Mouse (Mus musculus) liver, embryonic 14.5 days (tissue): Measurements from ENCODE around the gene Tub. TPM values are rescaled to one million over a fixed set of nuclear protein-coding genes. Genes with fewer than 3 reads are reported as not detected.
A peak's percentile ranks its signal among the peaks of the same experiment; 100 is the strongest.

Experiments used
- ATAC-seq: fragments of 200-750 bp; cut with Nextera tagmentation; 2 replicates; pipeline ENCODE4 v1.8.0; 2017; ENCODE audit warnings: moderate number of reproducible peaks, mild to moderate bottlenecking, moderate library complexity; ENCODE audit not compliant: insufficient read depth
- DNase-seq, 3 experiments: peaks; one replicate each; pipeline ENCODE4 v3.0.0-alpha.2; 2012 to 2013; ENCODE audit warnings: low read depth in 3 of 3, low spot score in 3 of 3
- H3K27ac ChIP-seq: fragments of 300-500 bp; sonication (generic); 2 replicates; pipeline ENCODE4 v1.5.1; 2014; ENCODE audit warnings: moderate library complexity, mild to moderate bottlenecking, control low read depth, inconsistent platforms
- H3K27me3 ChIP-seq: fragments of 300-500 bp; sonication (generic); 2 replicates; pipeline ENCODE4 v1.6.1; 2014; ENCODE audit warnings: mild to moderate bottlenecking, low read length, moderate library complexity; ENCODE audit not compliant: control insufficient read depth, insufficient read depth
- H3K36me3 ChIP-seq: fragments of 300-500 bp; sonication (generic); replicated peaks from 2 replicates; pipeline ENCODE4 v1.6.1; 2014; ENCODE audit warnings: low read depth; ENCODE audit not compliant: control insufficient read depth, insufficient read depth
- H3K4me1 ChIP-seq, 2 experiments: fragments of 200-500 bp in 1 of 2; fragments of 300-500 bp in 1 of 2; sonication (generic) in 1 of 2; replicated peaks; 2 replicates each; pipeline ENCODE4 v1.6.1; 2012 to 2014; ENCODE audit warnings: antibody characterized with exemption in 1 of 2, inconsistent platforms in 1 of 2, low read length in 1 of 2; ENCODE audit not compliant: control insufficient read depth in 2 of 2, insufficient read depth in 2 of 2
- H3K4me2 ChIP-seq: fragments of 300-500 bp; sonication (generic); 2 replicates; pipeline ENCODE4 v1.6.1; 2014; ENCODE audit warnings: low read depth, mild to moderate bottlenecking, control low read depth, moderate library complexity
- H3K4me3 ChIP-seq, 2 experiments: fragments of 200-500 bp in 1 of 2; fragments of 300-500 bp in 1 of 2; sonication (generic) in 1 of 2; 2 replicates each; pipeline ENCODE4 v1.5.1; 2012 to 2014; ENCODE audit warnings: low read depth in 2 of 2, low read length in 2 of 2, mild to moderate bottlenecking in 2 of 2, control low read depth in 1 of 2, inconsistent platforms in 1 of 2, moderate library complexity in 1 of 2; ENCODE audit not compliant: insufficient read depth in 1 of 2
- H3K9ac ChIP-seq: fragments of 300-500 bp; sonication (generic); replicated peaks from 2 replicates; pipeline ENCODE4 v1.6.1; 2014; ENCODE audit warnings: mild to moderate bottlenecking, control low read depth, moderate library complexity
- H3K9me3 ChIP-seq: fragments of 300-500 bp; sonication (generic); 2 replicates; pipeline ENCODE4 v1.6.1; 2016; ENCODE audit warnings: low read length, mixed read lengths; ENCODE audit not compliant: control insufficient read depth
- CTCF ChIP-seq: IDR thresholded peaks from 2 replicates; pipeline ENCODE4 v1.5.1; 2016; ENCODE audit warnings: antibody characterized with exemption, low read depth, control low read depth
- EP300 ChIP-seq: IDR thresholded peaks from 2 replicates; pipeline ENCODE4 v1.6.1; 2016; ENCODE audit warnings: antibody characterized with exemption, low read depth
- WGBS: fragments of 180-500 bp; shearing (Covaris S2); extraction: QIAGEN DNeasy Blood & Tissue Kit; methylation state at CpG from one replicate; pipeline ENCODE4 v1.1.7; 2014; ENCODE audit not compliant: insufficient replicate concordance; 5-methylcytosine and 5-hydroxymethylcytosine counted together
- polyA plus RNA-seq, 2 experiments: library from polyadenylated mRNA; depleted of rRNA in 1 of 2; stranded (reverse) in 1 of 2; unstranded in 1 of 2; fragments of >200 nt; fragmentation: Nextera tagmentation in 1 of 2; extraction: Ambion mirVana in 1 of 2; gene quantifications; 2 replicates each; pipeline versions ENCODE4 v1.2.1 to v1.2.3; 2012 to 2014

The Tub gene
- polyA plus RNA-seq, 2 experiments: 0.06 TPM; not detected in 1

GRCm38 (mm10) chr7:109027721-109028120 lies 77.6 kb downstream of the Tub start:
- no peak overlapping the region for H3K4me3 ChIP-seq
- H3K27me3 ChIP-seq: no peaks in the 10 kb centered on the region
- H3K27ac ChIP-seq: no peak overlapping the region
- 85% methylated on average over 7 of the region's 7 CpGs for WGBS
- no peak for ATAC-seq
- no peak for DNase-seq
- H3K4me2 ChIP-seq: no peak overlapping the region
- H3K4me1 ChIP-seq: no peaks in the 10 kb centered on the region
- no peak for TF ChIP-seq CTCF
- no peak overlapping the region for H3K9ac ChIP-seq
- H3K36me3 ChIP-seq: no peaks in the 10 kb centered on the region
- H3K9me3 ChIP-seq: no peaks in the 10 kb centered on the region

GRCm38 (mm10) chr7:109028204-109028603 lies 78.1 kb downstream of the Tub start:
- no peak for ATAC-seq
- Histone ChIP-seq H3K27ac (no peak overlapping the region), H3K9me3 (no peaks in the 10 kb centered on the region), H3K4me3 (no peak overlapping the region), H3K36me3 (no peaks in the 10 kb centered on the region), H3K4me2 (no peak overlapping the region), H3K9ac (no peak overlapping the region), H3K27me3 (no peaks in the 10 kb centered on the region), H3K4me1 (no peaks in the 10 kb centered on the region)
- WGBS: 20% methylated on average over 6 of the region's 6 CpGs
- DNase-seq: peak; percentile 12 to 23 (median 12)
- no peak for TF ChIP-seq EP300
- TF ChIP-seq CTCF: peak; percentile 62

DNA sequence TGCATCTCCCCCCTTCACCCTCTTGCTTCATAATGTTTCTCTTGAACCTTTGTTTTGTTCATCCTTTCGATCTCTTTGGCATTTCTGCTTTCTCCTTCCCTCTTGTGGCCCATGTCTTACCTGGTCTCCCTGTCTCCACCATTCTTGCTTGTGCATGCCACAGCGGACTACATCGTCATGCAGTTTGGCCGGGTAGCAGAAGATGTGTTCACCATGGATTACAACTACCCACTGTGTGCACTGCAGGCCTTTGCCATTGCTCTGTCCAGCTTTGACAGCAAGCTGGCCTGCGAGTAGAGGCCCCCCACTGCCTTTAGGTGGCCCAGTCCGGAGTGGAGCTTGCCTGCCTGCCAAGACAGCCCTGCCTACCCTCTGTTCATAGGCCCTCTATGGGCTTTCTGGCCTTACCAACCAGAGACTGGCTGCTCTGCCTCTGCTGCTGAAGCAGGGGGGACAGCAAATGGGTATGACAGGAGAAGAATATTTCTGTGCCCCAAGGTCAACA lies 79.9 kb downstream of the Tub start:
- DNase-seq: no peak
- WGBS: 57% methylated on average over 6 of the region's 6 CpGs

DNA sequence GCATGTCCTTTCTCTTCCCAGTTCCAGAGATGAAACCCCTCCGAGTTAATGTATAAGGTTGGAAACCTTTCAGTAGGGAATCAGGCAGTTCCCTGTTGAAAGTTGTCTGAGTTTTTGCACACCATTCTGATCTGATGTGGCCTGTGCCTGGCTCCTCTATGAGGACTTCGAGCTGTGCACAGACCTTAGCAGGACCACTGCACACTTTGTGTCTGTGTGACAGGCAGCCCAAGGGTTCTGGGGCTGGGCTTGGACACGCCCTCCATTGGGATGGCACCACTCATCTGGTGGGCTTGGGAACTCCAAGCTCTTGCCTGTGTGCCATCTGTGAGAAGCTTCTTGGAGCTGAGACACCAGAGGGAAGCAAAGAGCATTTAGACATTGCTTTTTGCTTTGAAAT lies 81.2 kb downstream of the Tub start:
- Histone ChIP-seq H3K4me3 (no peak overlapping the region), H3K4me2 (no peak overlapping the region), H3K27me3 (no peaks in the 10 kb centered on the region), H3K9me3 (no peaks in the 10 kb centered on the region), H3K4me1 (no peaks in the 10 kb centered on the region), H3K27ac (no peak overlapping the region), H3K36me3 (no peaks in the 10 kb centered on the region), H3K9ac (no peak overlapping the region)
- no peak for TF ChIP-seq CTCF
- no peak for TF ChIP-seq EP300
- 43% methylated on average over 3 of the region's 3 CpGs for WGBS
- DNase-seq (no peak), ATAC-seq (no peak)

More for the DNA sequence above, 79.9 kb downstream of the Tub start:
- Histone ChIP-seq H3K4me3 (no peak overlapping the region), H3K9me3 (no peaks in the 10 kb centered on the region), H3K4me1 (no peaks in the 10 kb centered on the region), H3K4me2 (no peak overlapping the region), H3K27ac (no peak overlapping the region), H3K9ac (no peak overlapping the region), H3K27me3 (no peaks in the 10 kb centered on the region), H3K36me3 (no peaks in the 10 kb centered on the region)
- no peak for ATAC-seq
- TF ChIP-seq CTCF: no peak
- no peak for TF ChIP-seq EP300

DNA sequence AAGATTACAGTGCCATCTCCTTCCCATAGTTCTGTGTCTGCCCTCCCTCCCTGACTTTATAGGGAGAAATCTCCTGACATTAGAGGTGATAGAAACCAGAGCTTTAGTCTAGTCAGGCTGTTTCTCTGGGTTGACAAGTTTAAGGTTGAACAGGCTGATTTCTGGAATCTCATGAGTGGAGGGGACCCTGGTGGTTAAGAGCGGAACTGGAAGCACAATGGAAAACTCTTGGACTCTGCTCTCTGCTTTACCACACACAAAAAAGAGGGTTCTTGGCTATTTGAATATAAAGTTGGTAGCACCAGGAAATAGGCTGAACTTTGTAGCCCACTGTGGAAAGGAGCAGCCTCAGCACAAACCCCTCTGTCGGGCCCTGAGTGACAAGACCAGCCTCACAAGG lies 81.9 kb downstream of the Tub start:
- ATAC-seq (no peak), DNase-seq (no peak)
- H3K9ac ChIP-seq: no peak overlapping the region
- H3K4me2 ChIP-seq: no peak overlapping the region
- no peaks in the 10 kb centered on the region for H3K9me3 ChIP-seq
- no peak; the same call in 1 of the 2 replicates for TF ChIP-seq CTCF
- TF ChIP-seq EP300: no peak
- H3K4me1 ChIP-seq: no peaks in the 10 kb centered on the region
- no peaks in the 10 kb centered on the region for H3K36me3 ChIP-seq
- no peak overlapping the region for H3K27ac ChIP-seq
- WGBS: 47% methylated on average over 2 of the region's 2 CpGs
- no peak overlapping the region for H3K4me3 ChIP-seq
- no peaks in the 10 kb centered on the region for H3K27me3 ChIP-seq
